Mouse (Mus musculus) stomach, postnatal 0 days (tissue): ENCODE results near the gene Dcst1.

ENCODE experiments used
- CTCF ChIP-seq: IDR thresholded peaks from 2 replicates; pipeline ENCODE4 v1.5.1; 2016; ENCODE audit warnings: antibody characterized with exemption, low read depth, mild to moderate bottlenecking, moderate library complexity
- EP300 ChIP-seq: optimal IDR thresholded peaks from 2 replicates; pipeline ENCODE3; 2016; ENCODE audit warnings: antibody characterized with exemption

DNA sequence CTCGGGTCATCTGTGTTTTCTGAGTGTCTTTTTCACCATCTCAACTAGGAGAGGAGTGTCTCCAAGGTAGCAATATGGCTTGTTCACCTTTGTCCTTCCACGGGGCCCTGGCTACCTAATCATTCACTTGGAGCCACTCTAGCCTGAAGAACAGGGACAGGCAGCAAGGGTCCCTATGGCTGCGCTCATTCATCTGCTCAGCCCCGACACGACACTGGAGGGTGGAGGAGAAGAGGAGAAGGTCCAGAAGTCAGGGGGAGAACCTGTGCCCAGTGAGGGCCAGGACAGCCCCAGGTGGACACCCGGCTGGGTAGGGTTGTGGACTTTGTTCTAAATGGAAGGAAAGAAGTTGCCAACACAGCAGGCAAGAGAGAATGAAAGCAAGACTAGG, 9.5 kb downstream of the Dcst1 start:
- no peak for TF ChIP-seq CTCF
- TF ChIP-seq EP300, result no peak
